Mouse (Mus musculus) frontal cortex, postnatal 25 days (tissue): ENCODE results near the gene Mapk1ip1.

Experiments
- DNase-seq, 2 experiments: peaks; one replicate each; pipeline ENCODE4 v3.0.0; 2022; ENCODE audit warnings: low spot score in 2 of 2

Gene Mapk1ip1

DNA sequence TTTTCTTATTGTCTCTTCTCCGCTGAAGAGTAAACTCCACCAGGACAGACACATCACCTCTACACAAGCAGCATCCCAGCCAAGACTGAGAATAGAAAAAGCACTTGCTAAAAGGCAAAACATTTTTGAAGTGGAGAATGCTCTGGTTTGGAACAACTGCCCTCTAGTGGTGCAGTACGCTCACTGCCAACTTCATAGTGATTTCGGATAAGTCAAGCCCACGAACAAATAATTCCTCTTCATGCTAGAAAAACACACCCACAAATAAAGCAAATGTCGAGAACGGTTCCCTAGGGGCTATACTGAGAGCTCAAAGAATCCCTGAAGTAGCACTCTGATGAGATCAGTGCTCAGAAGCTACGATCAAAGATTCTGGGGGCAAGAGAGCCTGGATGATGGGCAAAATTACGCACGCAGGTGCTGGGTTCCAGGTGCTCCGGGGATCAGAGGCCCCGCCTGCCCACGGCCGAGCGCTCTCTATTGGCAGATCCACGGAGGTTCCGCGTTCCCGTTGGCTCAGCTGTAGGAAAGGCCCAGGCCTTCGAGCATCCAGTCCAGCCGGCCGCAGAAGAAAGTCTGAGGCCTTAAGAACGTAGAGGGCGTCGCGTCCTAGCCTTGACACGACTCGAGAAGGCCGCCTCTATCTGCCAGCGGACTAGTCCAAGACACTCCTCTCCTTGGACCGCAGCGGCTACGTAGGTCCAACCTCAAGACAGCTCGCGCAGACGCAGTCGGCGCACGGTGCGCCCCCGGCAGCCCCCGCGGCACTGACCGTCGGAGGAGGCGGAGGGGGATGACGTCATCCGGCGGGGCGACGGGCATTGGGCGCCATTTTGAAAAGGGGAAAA is at the start of gene Mapk1ip1, which contains the start of gene Ppp2r2d:
Gene Mapk1ip1, minus strand, starts transcription at position 730 of the 848 bp plus-strand sequence.
Gene Ppp2r2d, plus strand, starts transcription at position 536 of the 848 bp plus-strand sequence.
- DNase-seq: peak; percentile 89 to 92

DNA sequence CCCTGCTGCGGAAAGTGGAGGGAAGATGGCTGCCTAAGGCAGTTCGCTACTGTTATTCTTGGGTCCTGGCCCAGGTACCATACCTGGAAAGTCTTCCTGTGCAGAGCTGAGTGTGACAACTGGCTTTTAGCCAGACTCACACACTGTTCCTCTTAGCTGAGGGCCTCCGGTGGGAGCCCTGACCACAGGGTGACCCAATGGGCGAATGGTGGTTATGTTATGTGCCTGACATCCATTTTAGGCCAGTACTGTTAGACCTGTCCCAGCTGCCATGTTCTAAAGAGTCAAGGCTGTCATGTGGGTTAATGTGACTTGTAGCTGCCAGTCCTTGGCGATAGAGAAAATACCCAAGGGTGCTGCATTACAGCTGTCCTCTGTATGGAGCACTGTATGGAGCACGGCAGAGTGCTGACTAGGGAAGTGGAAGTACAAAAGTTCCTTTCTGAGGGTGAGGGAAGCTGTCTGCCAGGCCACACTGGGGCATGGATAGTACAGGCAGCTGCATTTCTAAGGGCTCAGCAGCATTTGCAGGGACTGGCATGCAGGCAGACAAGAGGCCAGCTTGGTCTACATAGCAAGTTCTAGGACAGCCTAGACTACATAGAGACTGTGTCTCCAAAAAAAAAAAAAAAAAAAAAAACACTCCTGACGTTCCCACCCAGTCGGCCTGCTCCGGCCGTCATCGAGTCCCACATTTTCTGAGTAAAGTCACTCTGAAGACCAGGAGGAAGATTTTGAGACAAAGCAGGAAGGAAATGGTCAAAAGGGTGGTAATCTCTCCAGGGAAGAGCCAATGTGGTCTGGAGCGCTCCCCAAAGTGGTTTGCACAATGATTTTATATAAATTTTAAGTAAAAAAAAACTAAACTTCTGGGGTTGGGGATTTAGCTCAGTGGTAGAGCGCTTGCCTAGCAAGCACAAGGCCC is 39.6 kb upstream of the Mapk1ip1 start:
- DNase-seq: no peak

DNA sequence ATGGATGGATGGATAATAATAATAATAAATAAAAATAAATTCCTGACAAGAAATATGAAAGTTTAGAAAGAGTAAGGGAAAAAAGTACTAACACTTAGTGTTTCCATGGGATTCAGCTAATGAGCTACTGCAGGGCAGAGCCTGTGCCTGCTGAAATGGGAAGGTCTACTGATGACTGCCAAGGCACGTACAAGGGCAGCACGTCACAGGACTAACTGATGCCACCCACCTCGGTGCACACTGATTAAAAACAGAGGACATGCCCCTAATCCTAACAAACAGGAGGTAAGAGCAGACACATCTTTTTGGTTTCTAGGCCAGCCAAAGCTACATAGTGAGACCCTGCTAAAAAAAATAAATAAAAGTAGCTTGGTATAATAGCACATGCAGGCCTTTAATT is 37.7 kb upstream of the Mapk1ip1 start:
- no peak for DNase-seq

DNA sequence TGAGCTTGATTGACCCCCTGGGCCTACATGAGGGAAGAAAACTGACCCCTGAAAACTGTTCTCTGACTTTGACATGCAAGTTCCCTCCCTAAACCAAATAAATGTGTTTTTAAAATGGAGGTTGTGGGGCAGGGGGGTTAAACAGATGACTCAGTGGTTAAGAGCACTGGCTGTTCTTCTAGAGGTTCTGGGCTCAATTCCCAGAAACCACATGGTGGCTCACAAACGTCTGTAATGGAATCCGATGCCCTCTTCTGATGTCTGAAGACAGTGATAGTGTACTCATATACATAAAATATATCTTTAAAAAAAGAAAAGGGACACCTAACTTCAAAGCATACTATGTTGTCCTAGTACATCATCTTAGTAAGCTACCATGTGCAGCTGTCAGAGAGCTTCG is 29.0 kb upstream of the Mapk1ip1 start:
- no peak for DNase-seq

DNA sequence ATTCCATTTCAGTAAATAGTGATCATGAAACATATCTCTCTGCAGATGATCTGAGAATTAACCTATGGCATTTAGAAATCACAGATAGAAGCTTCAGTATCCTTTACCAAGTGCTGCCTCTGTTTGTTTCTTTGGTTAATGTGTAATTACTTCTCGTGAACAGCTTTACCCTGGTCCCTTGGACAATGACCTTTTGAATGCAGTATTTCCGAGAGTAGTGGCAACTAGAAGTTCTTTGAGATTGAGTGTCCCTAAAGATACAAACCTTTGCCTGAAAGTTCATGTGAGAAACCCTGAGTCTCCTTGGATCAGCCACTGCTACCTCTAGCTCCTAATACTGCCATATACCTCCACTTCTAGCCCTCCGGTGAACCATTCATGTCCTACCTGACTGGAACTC is 26.9 kb upstream of the Mapk1ip1 start:
- no peak for DNase-seq

DNA sequence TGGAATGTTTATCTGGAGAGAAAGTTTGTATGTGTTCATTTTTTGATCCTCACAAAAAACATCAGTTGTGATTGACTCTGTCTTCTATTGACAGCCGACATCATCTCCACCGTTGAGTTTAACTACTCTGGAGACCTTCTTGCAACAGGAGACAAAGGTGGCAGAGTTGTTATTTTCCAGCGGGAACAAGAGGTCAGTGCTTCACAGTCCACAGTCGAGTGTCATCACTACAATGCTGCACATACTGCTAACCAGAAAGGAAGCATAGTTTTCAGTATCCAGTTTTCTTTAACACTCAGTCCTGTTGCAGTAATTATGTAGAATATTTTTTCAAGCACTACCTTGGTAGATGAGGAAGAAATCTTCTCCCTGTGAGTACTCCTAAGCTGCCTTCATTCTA is 22.2 kb upstream of the Mapk1ip1 start:
- DNase-seq: no peak

DNA sequence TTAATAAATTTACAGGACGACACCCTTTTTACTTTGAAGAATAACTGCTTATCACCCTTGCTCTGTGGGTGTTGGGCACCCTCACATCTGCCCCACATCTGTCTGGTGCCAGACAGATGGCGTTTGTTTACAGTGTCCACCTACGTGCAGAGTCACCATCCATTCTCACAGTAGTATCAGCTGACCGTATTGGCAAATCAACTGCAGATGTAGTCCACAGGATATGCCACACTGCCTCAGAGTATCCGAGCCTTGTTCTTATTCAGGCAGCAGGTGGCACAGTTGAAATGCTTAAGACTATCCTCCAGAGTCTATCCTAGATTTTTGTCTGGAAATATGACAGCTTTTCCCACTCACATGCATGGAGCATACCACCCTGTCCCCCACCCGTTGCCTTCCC is 21.2 kb upstream of the Mapk1ip1 start:
- DNase-seq: no peak

GRCm38 (mm10) chr7:138864776-138865175 is 18.7 kb upstream of the Mapk1ip1 start:
- no peak for DNase-seq

- no peak for DNase-seq
Observed at GRCm38 (mm10) chr7:138863950-138864572, 18.0 kb upstream of the Mapk1ip1 start.

- DNase-seq: no peak
Observed at GRCm38 (mm10) chr7:138856670-138857069, 10.6 kb upstream of the Mapk1ip1 start.

GRCm38 (mm10) chr7:138854201-138854600 is 8.1 kb upstream of the Mapk1ip1 start:
- DNase-seq: no peak

DNA sequence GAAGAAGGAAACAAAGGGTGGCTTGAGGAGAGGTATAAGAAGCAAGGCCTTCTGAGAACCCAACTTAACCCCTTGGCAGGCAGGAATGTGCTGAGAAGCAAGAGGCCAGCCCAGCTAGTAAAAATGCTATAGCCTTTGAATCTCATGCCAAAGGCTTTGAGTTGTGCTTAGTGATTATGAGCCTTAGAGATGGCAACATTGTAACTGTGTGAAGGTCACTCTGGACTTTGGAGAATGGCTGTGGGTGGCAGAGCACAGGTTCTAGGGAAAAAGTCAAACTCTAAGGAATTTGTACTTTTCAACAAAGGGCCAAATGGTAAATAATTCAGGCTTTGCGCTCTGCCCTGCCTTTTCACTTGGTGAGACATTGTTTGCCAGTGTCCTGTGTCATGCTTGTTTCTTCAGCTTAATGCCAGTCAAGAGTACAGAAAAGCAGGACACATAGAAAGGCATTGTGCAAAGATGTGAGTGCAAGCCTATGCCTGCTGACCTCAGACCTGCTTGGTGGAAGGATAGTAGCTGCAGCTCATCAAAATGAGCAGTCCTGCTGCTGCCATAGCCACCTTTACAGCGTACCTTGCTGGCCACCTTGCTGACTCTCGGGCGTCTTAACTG is 7.5 kb upstream of the Mapk1ip1 start:
- DNase-seq: no peak

DNA sequence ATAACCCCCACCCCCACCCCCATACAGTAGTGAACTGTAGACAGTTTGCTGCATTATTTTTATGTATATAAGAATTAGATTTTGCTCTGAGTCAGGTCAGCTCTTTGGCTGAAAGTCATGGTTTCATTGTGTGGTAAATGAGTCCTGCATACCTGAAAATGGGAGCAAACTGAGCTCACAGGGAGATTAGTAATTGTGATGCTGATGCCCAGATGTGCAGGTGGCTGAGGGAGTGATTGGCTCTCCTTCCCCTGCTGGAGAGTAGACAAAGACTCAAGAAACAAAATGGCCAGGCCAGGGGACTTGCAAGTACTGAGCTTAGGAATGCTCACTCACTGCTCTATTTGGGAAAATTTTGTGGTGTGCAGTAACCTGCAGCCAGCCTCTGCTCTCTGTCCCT is 4.0 kb upstream of the Mapk1ip1 start:
- no peak for DNase-seq

GRCm38 (mm10) chr7:138848028-138848920 is 2.2 kb upstream of the Mapk1ip1 start:
- DNase-seq: no peak

- DNase-seq: no peak
Observed at GRCm38 (mm10) chr7:138847316-138848027, 1.4 kb upstream of the Mapk1ip1 start.

DNA sequence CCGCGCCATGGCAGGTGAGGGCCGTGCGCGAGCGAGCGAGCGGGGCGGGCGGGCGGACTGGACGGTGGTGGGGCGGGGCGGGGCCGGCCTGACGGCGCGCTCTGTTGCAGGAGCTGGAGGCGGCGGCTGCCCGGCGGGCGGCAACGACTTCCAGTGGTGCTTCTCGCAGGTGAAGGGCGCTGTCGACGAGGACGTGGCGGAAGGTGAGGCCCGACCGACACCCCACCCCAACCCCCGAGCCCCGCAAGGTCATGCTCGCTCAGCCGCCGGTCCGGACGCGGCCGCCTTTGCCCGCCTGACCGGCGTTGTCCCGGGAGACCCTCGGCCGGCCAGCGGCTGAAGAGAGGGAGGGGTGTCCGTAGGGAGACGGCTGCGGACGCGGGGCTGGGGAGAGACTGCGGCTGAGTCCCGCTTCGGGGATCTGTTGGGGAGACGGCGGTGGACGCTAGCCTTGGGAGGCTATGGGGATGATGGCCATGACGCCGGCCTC is 474 bp upstream of the Mapk1ip1 start:
- no peak for DNase-seq

DNA sequence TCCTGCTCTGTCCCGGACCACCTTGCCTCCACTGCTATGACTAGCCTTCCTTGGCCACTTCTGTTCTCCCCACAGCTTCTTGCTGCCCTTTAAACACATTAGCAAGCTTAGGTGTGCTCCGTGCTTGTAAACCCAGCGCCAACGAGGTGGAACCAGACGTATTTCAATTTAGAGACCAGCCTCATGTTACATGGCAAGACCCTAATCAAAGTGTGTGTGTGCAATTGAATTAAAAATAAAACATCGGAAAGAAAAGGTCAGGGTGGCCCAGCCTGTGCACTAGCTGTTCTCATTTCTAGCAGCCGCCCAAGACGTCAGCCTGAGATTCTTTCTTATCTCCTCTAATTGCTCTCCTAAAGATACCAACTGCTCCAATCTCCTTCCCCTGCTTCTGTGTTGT is 962 bp downstream of the Mapk1ip1 start:
- DNase-seq: no peak

GRCm38 (mm10) chr7:138843421-138843820 is 2.7 kb downstream of the Mapk1ip1 start:
- DNase-seq: no peak

GRCm38 (mm10) chr7:138841436-138842151 is 4.5 kb downstream of the Mapk1ip1 start:
- no peak for DNase-seq
